Mouse (Mus musculus) mature B cell (primary cell): ENCODE results near the gene Gns.

Experiments used
- in situ Hi-C: fragments of 300-500 bp; cut with MboI; formaldehyde crosslinking; loops from 2 replicates; pipeline ENCODE4 v1.14.3; 2019

Gns gene

GRCm38 (mm10) chr10:121403104-121403503 is 38.2 kb downstream of the Gns start:
- in situ Hi-C loops: no loop called here

- in situ Hi-C loops: no loop called here
These were observed 39.1 kb downstream of the Gns start for GRCm38 (mm10) chr10:121403946-121404345.

- in situ Hi-C loops: no loop called here
These were observed 44.8 kb downstream of the Gns start for GRCm38 (mm10) chr10:121409717-121410116.

- in situ Hi-C loops: no loop called here
These were observed 47.0 kb downstream of the Gns start for GRCm38 (mm10) chr10:121411721-121412455.

GRCm38 (mm10) chr10:121412824-121413223 is 47.9 kb downstream of the Gns start:
- in situ Hi-C loops: no loop called here

- in situ Hi-C loops: no loop called here
These were observed 49.2 kb downstream of the Gns start for GRCm38 (mm10) chr10:121414127-121414526.

GRCm38 (mm10) chr10:121418835-121419234 is 53.9 kb downstream of the Gns start:
- in situ Hi-C loops: no loop called here

GRCm38 (mm10) chr10:121419640-121420470 is 55.0 kb downstream of the Gns start:
- in situ Hi-C loops: loop anchor here (5.0 kb wide), 1 partner anchor 87 kb away; no protein-coding TSS in a partner anchor

GRCm38 (mm10) chr10:121421023-121421422 is 56.1 kb downstream of the Gns start:
- in situ Hi-C loops: loop anchor here (5.0 kb wide), 1 partner anchor 86 kb away; no protein-coding TSS in a partner anchor

GRCm38 (mm10) chr10:121421657-121422290 is 56.9 kb downstream of the Gns start:
- in situ Hi-C loops: loop anchor here (5.0 kb wide), 1 partner anchor 86 kb away; no protein-coding TSS in a partner anchor

- in situ Hi-C loops: loop anchor here (5.0 kb wide), 1 partner anchor 85 kb away; no protein-coding TSS in a partner anchor
These were observed 57.4 kb downstream of the Gns start for GRCm38 (mm10) chr10:121422294-121422693.

- in situ Hi-C loops: loop anchor here (5.0 kb wide), 1 partner anchor 84 kb away; no protein-coding TSS in a partner anchor
These were observed 58.9 kb downstream of the Gns start for GRCm38 (mm10) chr10:121423541-121424349.

GRCm38 (mm10) chr10:121424455-121424854 is 59.6 kb downstream of the Gns start:
- in situ Hi-C loops: loop anchor here (5.0 kb wide), 1 partner anchor 83 kb away; no protein-coding TSS in a partner anchor

GRCm38 (mm10) chr10:121425079-121425478 is 60.2 kb downstream of the Gns start:
- in situ Hi-C loops: no loop called here

GRCm38 (mm10) chr10:121425506-121426025 is 60.7 kb downstream of the Gns start:
- in situ Hi-C loops: no loop called here

GRCm38 (mm10) chr10:121426458-121427070 is 61.7 kb downstream of the Gns start:
- in situ Hi-C loops: no loop called here

- in situ Hi-C loops: no loop called here
These were observed 62.2 kb downstream of the Gns start for GRCm38 (mm10) chr10:121427136-121427535.

- in situ Hi-C loops: no loop called here
These were observed 63.3 kb downstream of the Gns start for GRCm38 (mm10) chr10:121428011-121428711.

- in situ Hi-C loops: no loop called here
These were observed 64.2 kb downstream of the Gns start for GRCm38 (mm10) chr10:121429089-121429488.

GRCm38 (mm10) chr10:121429581-121429980 is 64.7 kb downstream of the Gns start:
- in situ Hi-C loops: no loop called here
